Mouse (Mus musculus) heart, adult 8-10 months (tissue): ENCODE measurements around the gene Sox13. TPM values are rescaled to one million over a fixed set of nuclear protein-coding genes. Genes with fewer than 3 reads are reported as not detected.

ENCODE experiments used
- total RNA-seq, 4 experiments: library from RNA; stranded (reverse); gene quantifications; 2 replicates each; pipeline ENCODE4 v1.2.4; 2022

Sox13 gene
- total RNA-seq, 4 experiments from 2014 or later: 11.0 to 14.4 (median 13.9) TPM

Other genes with a start within 250 kb of the Sox13 start
- gene Golt1a, start 114.6 kb downstream of the Sox13 start, total RNA-seq: not detected
- not detected for gene Kiss1, start 102.5 kb downstream of the Sox13 start, total RNA-seq
- under 1 TPM in 1 of 4 experiments, not detected in 3; 0.19 TPM for gene Ren1, start 73.9 kb downstream of the Sox13 start, total RNA-seq
- gene Etnk2, start 60.8 kb downstream of the Sox13 start, total RNA-seq: under 1 TPM; 0.16 to 0.69 (median 0.33) TPM
- gene Snrpe, start 185.9 kb upstream of the Sox13 start, total RNA-seq: 10 to 100 TPM; 56.9 to 65.9 (median 62.7) TPM
- 1 to 10 TPM; 2.0 to 4.7 (median 3.3) TPM for gene Zbed6, start 236.5 kb upstream of the Sox13 start, total RNA-seq
- gene Gm38394, start 236.9 kb upstream of the Sox13 start, total RNA-seq: 10 to 100 TPM; 11.2 to 15.3 (median 13.6) TPM